Mouse (Mus musculus) kidney, adult 18-20 months (tissue): ENCODE results near the gene Gsn.

Experiments used
- DNase-seq: peaks from one replicate; pipeline ENCODE4 v3.0.0; 2021

Gene Gsn

DNA sequence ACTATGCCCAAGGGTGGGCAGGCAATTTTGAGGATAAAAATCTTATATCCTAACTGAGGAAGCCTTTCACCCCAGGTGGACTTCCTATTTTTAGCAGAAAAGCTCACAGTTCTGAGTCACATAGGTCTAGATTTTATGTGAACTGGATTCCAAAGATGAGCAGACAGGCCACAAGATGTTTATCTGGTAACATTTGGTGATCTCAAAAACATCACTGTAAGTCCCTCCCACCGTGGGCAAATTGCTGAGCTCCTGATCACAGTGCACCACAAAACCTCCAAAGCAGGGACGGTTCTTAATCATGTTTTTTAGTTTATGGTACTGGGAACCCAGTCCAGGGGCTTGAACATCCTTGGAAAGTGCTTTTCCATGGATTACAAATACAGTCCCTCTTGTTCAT is 72.9 kb downstream of the Gsn start:
- DNase-seq: no peak

DNA sequence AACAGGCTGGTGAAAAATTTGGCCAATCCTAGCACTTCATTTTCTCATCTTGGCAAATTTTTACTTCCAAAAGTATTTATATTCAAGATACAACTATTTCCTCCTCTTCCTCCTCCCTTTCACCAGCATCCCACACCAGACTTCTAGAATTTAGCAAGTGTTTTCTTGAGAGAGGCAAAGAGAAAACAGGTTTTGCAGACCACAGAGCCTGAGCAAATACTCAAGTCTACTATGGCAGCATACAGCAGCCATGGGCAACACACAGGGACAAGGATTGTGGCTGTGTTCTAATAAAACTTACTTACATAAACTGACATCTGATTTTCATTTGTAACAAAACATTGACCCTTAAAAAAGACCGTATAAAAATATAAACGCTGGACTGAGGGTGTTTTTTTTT is 75.0 kb downstream of the Gsn start:
- DNase-seq: no peak

DNA sequence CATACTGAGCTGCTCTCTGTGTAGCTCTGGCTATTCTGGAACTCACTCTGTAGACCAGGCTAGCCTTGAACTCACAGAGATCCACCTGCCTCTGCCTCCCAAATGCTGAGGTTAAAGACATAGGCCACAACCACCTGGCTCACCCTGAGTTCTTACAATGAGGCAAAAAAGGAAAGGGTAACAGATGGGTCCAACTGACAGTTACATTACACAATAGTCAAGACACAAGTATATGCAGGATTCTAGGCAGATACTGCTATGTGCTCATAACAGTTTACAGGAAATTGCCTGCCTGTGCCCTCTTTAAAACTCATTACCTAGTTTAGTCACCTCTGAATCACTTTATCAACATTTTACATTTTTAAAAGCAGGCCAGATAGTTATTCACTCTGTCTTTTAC is 77.5 kb downstream of the Gsn start:
- no peak for DNase-seq

DNA sequence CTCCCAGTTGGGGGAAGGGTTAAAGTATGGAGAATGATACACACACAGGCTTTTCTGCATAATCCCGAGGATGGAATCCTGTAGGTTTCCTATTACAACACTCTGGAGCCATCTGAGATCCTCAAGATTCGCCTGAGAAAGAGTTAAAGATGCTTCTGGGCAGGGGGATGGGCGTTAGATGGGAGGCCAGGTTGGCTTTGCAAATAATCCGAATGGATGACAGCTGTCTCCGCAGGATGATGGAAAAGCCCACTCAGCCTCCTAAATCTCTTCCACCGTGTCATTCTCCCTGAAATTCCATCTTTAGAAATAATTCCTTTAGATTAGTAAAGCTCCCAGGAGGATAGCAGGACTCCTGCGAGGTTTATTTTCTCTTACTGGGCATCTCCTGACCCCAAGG is 79.4 kb downstream of the Gsn start:
- no peak for DNase-seq

DNA sequence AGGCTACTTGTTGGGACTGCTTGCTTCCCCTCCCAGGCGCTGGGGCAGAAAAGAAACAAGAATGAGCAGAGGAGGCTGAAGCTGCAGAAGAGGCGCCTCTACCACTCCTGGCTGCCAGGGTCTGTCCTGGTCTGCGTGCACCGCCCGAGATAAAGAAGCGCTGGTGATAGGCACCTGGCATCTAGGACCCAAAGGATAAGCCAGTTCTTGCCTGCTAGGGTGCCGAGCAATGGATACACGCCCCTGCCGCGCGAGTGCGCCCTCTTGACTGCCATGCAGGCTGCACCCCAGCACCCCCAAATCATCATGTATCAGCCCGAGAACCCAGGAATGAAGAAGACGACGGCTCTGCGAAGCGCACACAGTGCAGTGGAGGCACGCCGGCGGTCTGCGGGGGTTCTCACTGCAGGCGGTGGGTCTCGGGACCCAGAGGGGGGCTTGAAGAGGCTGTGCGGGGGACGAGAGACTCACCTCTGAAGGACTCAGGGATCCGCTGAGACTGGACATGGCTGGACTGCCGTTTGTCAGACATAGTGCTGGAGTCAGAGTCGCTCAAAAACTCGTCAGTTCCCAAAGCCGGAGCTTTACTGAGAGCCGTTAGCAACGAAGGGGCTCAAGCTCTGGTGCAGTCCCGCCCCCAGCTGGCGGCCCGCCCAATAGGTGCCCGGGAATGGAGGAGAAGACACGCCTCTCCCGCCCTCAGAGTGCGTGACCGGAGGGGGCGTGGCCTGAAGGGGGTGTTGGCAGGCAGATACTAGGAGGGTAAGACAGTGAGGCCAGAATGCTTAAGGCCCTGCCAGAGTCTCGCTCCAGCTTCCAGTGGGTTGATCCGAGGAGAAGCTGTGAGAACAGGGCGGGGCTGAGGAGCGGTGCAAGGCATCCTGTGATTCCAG is 80.5 kb downstream of the Gsn start, which contains the start of gene Stom:
Gene Stom (minus strand): TSS at position 589 of the 893 bp plus-strand sequence.
- peak; percentile 100 for DNase-seq

DNA sequence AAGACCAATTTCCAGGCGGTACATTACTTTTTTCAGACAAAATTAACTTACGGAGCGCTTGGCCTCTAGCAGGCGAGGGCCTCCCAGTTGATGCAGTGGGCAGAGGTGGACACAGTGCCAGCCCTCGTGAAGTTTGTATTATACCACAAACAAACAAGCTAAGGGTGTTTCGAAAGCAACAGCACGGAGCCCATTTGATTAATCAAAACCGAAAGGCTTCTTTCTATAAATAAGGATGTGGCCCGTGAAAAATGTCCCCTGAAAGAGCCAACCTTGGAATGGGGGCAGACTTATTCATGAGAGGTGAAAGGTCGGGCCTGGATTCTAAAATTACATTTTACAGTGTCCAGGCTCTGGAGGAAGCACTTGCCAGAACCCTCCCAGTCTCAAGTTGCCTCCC is 81.2 kb downstream of the Gsn start:
- DNase-seq: no peak

DNA sequence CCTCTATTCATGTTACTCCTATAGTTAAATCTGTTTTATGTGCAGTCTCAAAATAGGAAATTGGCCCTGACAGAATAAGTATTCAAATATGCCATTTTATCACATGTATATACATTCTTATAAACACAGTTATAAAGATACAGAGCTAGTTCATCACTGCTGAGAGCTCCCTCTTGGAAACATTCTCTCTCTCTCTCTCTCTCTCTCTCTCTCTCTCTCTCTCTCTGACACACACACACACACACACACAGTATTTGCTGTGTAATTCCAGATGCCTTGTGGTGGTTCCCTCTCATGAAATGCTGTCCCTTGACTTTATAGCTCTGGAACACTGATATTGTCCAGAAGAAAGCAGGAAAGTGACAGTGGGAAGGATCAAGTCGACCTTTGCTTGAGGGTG is 81.9 kb downstream of the Gsn start:
- DNase-seq: no peak

DNA sequence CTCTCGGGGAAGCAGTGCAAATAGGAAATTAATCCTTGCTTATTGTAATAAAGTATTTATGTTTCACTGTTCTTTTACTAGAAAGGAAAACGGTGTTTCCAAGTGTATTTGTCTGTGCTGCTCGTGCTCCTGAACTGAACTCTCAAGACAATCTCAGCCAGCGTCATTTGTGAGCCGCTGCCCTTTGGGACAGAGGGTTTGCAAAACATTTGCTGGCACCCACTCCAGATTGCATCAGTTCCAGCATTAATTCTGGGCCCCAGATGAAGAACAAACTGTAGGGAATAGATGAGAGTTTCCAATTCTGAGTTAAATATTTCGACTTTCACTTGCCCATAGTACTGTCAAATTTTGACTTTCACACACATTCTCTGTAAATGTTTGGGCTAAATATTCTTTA is 82.5 kb downstream of the Gsn start:
- DNase-seq: no peak

DNA sequence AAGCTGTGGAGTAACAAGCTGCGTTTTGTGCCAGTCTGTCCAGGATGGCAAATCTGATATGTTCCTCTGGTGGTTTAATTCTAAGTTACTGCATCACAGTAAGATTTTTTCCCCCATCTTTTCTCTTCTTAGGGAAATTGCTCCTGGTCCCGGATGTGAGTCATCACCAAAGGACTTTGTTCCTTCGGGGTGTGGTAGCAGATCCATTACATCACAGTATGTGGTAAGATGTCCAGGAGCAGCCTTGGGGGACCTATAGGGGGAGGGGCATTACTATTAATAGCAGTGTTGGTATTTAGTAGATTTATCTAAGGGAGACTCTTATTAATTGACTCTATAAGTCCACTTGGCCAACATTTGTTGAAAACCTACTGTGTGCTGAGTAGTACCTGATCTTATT is 86.4 kb downstream of the Gsn start:
- no peak for DNase-seq

DNA sequence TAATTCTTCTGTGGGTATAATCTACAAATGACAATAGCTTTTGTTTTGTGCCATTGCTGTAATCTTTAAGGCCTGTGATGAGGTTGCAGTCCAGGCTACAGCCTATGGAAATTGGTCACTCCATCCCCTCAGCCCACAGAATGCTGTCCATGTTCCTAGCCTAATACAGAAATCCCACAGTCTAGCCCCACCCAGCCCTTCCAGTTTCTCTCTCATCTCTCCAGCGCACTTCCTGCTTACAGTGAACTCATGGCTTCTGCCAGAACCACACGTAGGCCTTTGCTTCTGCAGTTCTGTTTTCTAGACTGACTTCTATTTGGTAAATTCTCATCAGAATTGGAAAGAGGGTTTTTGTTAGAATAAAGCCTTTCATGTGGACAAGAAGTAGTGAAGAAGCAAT is 89.8 kb downstream of the Gsn start:
- DNase-seq: no peak

DNA sequence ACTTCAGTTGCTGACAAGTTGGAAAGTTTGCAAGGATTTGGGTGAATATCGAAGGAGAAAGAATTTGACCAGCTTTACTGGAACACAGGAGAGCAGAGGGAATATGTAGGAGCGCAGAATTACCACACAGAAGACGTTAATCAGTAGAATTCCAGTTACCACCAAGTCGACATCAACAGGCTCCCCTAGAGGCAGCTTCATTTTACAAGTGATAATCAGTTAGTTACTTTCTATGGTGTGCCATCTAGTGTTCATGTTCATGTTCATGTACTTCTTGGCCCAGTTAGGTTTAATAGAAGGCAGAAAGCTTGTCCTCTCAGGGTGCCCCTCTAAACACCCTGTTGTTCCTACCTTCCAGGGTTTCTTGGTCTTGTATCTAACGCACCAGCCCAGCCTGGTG is 93.0 kb downstream of the Gsn start:
- no peak for DNase-seq
